In the genomic region with DNA sequence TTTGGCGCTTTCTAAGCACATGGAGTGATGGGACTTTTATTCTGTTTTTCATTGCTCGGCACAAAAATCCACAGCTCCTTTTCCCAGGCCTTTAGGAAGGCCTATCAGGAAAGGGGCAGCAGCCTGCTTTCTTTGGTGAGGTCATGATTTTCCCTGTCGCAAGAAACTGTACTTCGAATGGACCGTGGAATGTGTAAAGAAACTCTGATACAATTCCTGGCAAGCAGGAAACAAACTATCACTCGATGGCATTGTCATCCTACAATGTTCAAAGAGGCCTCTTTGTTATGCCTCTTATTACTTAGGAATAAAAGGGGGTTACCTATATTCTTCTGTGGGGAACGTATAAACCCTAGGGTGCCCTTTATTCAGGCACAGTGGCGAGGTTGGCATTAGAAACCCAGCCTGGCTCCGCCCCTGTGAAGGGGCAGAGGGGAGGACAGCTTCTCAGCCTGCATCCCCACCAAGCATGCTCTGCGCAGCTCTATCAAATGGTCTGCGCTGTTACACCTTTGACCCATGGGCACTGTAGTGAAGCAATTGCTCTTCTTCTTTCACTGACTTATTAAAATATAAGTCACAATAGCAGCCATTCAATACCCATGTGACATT, we compare ENCODE assay signal across 8 mouse cellular contexts.
DNase-seq lines count a peak whose midpoint lies in the region; ATAC-seq and TF ChIP-seq lines count a peak whose summit lies in the region.

No protein-coding gene starts in this region.

- WGBS in midbrain, embryonic 10.5 days, result 46% methylated on average over 11 of the region's 11 CpGs
- WGBS in midbrain, postnatal 0 days, result 29% methylated on average over 11 of the region's 11 CpGs
- WGBS in limb, embryonic 12.5 days, result 31% methylated on average over 11 of the region's 11 CpGs

- no peak for ATAC-seq in midbrain, postnatal 0 days (ENCODE audit: low FRiP score)
- ATAC-seq in limb, embryonic 12.5 days (ENCODE audit: insufficient number of reproducible peaks, insufficient read depth, low FRiP score, low TSS enrichment, low read depth), result peak; percentile 47; the same call in 1 of the 2 replicates
- no peak for ATAC-seq in megakaryocyte progenitor cell, adult 5-6 weeks (replicated peaks; ENCODE audit: poor library complexity)

- no peak overlapping the region for H3K4me2 ChIP-seq in midbrain, postnatal 0 days (ENCODE audit: low read depth, low read length, poor library complexity, severe bottlenecking)
- H3K4me2 ChIP-seq in limb, embryonic 12.5 days, result peak overlapping the region; percentile 48

- intact Hi-C loops in heart, postnatal 10 days (cut with DNase I), result no loop called here

- H3K9ac ChIP-seq in midbrain, postnatal 0 days (replicated peaks; ENCODE audit: low read length, poor library complexity, severe bottlenecking), result no peak overlapping the region
- H3K9ac ChIP-seq in limb, embryonic 12.5 days (replicated peaks), result no peak overlapping the region

- peak overlapping the region; percentile 96 for H3K27ac ChIP-seq in midbrain, embryonic 10.5 days (replicated peaks)
- H3K27ac ChIP-seq in midbrain, postnatal 0 days (ENCODE audit: low read depth, low read length), result no peak overlapping the region
- peak overlapping the region; percentile 99 for H3K27ac ChIP-seq in limb, embryonic 12.5 days

- peak; percentile 62 for DNase-seq in heart, adult 11 months
- no peak for DNase-seq in heart, postnatal 10 days
- no peak for DNase-seq in midbrain, embryonic 10.5 days (ENCODE audit: low spot score)
- DNase-seq in midbrain, postnatal 0 days (ENCODE audit: low spot score), result no peak
- DNase-seq in thymus, postnatal 4 days, result no peak
- no peak for DNase-seq in kidney, adult 9 months

- H3K27me3 ChIP-seq in midbrain, embryonic 10.5 days (ENCODE audit: low read depth, poor library complexity, severe bottlenecking), result peaks cover 8% of the 10 kb centered on the region; the same call in 1 of the 2 replicates
- no peaks in the 10 kb centered on the region for H3K27me3 ChIP-seq in midbrain, postnatal 0 days (ENCODE audit: insufficient read depth, low read length)
- H3K27me3 ChIP-seq in limb, embryonic 12.5 days, result no peaks in the 10 kb centered on the region

- H3K4me3 ChIP-seq in midbrain, embryonic 10.5 days, result peak overlapping the region; percentile 38; the same call in 1 of the 2 replicates
- H3K4me3 ChIP-seq in midbrain, postnatal 0 days (ENCODE audit: low read depth, low read length), result no peak overlapping the region
- no peak overlapping the region for H3K4me3 ChIP-seq in limb, embryonic 12.5 days (replicated peaks)

- H3K36me3 ChIP-seq in midbrain, embryonic 10.5 days, result no peaks in the 10 kb centered on the region
- no peaks in the 10 kb centered on the region for H3K36me3 ChIP-seq in midbrain, postnatal 0 days (ENCODE audit: insufficient read depth, low read length)
- H3K36me3 ChIP-seq in limb, embryonic 12.5 days, result no peaks in the 10 kb centered on the region

- no peaks in the 10 kb centered on the region for H3K9me3 ChIP-seq in midbrain, embryonic 10.5 days (replicated peaks)
- H3K9me3 ChIP-seq in midbrain, postnatal 0 days (ENCODE audit: low read length), result no peaks in the 10 kb centered on the region
- no peaks in the 10 kb centered on the region for H3K9me3 ChIP-seq in limb, embryonic 12.5 days

- peaks cover 46% of the 10 kb centered on the region for H3K4me1 ChIP-seq in midbrain, embryonic 10.5 days
- H3K4me1 ChIP-seq in midbrain, postnatal 0 days (ENCODE audit: insufficient read depth, low read length), result peaks cover 8% of the 10 kb centered on the region
- H3K4me1 ChIP-seq in limb, embryonic 12.5 days (replicated peaks), result peaks cover 41% of the 10 kb centered on the region

- no peak for TF ChIP-seq CTCF in midbrain, postnatal 0 days (IDR thresholded peaks at IDR 0.05)
